Mouse (Mus musculus): ENCODE results near the gene Rhpn2. TPM values are rescaled to one million over a fixed set of nuclear protein-coding genes. Genes with fewer than 3 reads are reported as not detected.
"Not testable (repeated sequence)": the region's sequence is repeated elsewhere in the genome, so short reads cannot be mapped to it uniquely, and the experiment has no call there.

Rhpn2 gene
- 1 to 10 TPM; 1.2 to 1.3 TPM for total RNA-seq (2021)
- long read RNA-seq, experiment 1, partial matches to known transcripts: 0 of 4 reads
- long read RNA-seq, experiment 1, other reads (novel, unspliced or antisense): 0 of 4 reads
- long read RNA-seq, experiment 2, partial matches to known transcripts: 0 of 1 reads
- long read RNA-seq, experiment 2, other reads (novel, unspliced or antisense): 0 of 1 reads

- H3K4me3 ChIP-seq: peak within 1 kb of the TSS; percentile 91
- intact Hi-C loops (cut with DNase I): loop anchor here (1.0 to 2.0 kb wide), 2 partner anchors 16 to 61 kb away; partner anchors contain the start of gene Gpatch1
- peak; percentile 99 for DNase-seq
- peak; percentile 40; the same call in 1 of the 2 replicates for TF ChIP-seq CTCF (IDR thresholded peaks at IDR 0.05)
- H3K27ac ChIP-seq: peak within 1 kb of the TSS; percentile 81
Observed at GRCm38 (mm10) chr7:35333692-35334526, at the start of gene Rhpn2. Rhpn2 (plus strand) TSS chr7:35334170.

- intact Hi-C loops (cut with DNase I): no loop called here
- no peak overlapping the region for H3K4me3 ChIP-seq
- DNase-seq: no peak
- TF ChIP-seq CTCF (IDR thresholded peaks at IDR 0.05): no peak
- no peak overlapping the region for H3K27ac ChIP-seq
Observed at GRCm38 (mm10) chr7:35293464-35293863, 40.5 kb upstream of the Rhpn2 start.

GRCm38 (mm10) chr7:35295631-35296030, 38.3 kb upstream of the Rhpn2 start:
- intact Hi-C loops (cut with DNase I): no loop called here
- TF ChIP-seq CTCF (IDR thresholded peaks at IDR 0.05): no peak

GRCm38 (mm10) chr7:35297886-35298285, 36.1 kb upstream of the Rhpn2 start:
- no peak for DNase-seq
- TF ChIP-seq CTCF (IDR thresholded peaks at IDR 0.05): peak; percentile 33

More at GRCm38 (mm10) chr7:35295631-35296030, 38.3 kb upstream of the Rhpn2 start:
- DNase-seq: no peak
- Histone ChIP-seq H3K27ac (no peak overlapping the region), H3K4me3 (no peak overlapping the region)

GRCm38 (mm10) chr7:35299656-35300055, 34.3 kb upstream of the Rhpn2 start:
- DNase-seq: no peak
- intact Hi-C loops (cut with DNase I): no loop called here
- Histone ChIP-seq H3K4me3 (no peak overlapping the region), H3K27ac (no peak overlapping the region)
- TF ChIP-seq CTCF (IDR thresholded peaks at IDR 0.05): no peak

More at GRCm38 (mm10) chr7:35297886-35298285, 36.1 kb upstream of the Rhpn2 start:
- H3K4me3 ChIP-seq: no peak overlapping the region
- H3K27ac ChIP-seq: no peak overlapping the region
- intact Hi-C loops (cut with DNase I): no loop called here

- Histone ChIP-seq H3K27ac (no peak overlapping the region), H3K4me3 (no peak overlapping the region)
- no peak for TF ChIP-seq CTCF (IDR thresholded peaks at IDR 0.05)
- no peak for DNase-seq
- intact Hi-C loops (cut with DNase I): no loop called here
Observed at GRCm38 (mm10) chr7:35300792-35301191, 33.2 kb upstream of the Rhpn2 start.

GRCm38 (mm10) chr7:35311214-35311613, 22.8 kb upstream of the Rhpn2 start:
- intact Hi-C loops (cut with DNase I): no loop called here
- H3K4me3 ChIP-seq: no peak overlapping the region
- no peak for DNase-seq
- no peak for TF ChIP-seq CTCF (IDR thresholded peaks at IDR 0.05)
- H3K27ac ChIP-seq: no peak overlapping the region

- no peak overlapping the region for H3K27ac ChIP-seq
- TF ChIP-seq CTCF (IDR thresholded peaks at IDR 0.05): no peak
- DNase-seq: no peak
- no peak overlapping the region for H3K4me3 ChIP-seq
- intact Hi-C loops (cut with DNase I): no loop called here
Observed at GRCm38 (mm10) chr7:35314156-35314555, 19.8 kb upstream of the Rhpn2 start.

GRCm38 (mm10) chr7:35317729-35318609, 16.0 kb upstream of the Rhpn2 start, which contains the start of gene Gpatch1:
Gpatch1 (minus strand) TSS chr7:35318440.
- peak within 1 kb of the TSS; percentile 83 for H3K4me3 ChIP-seq
- DNase-seq: peak; percentile 93
- intact Hi-C loops (cut with DNase I): loop anchor here (1.0 to 5.0 kb wide), 2 partner anchors 15 to 79 kb away; partner anchors contain the start of genes Cep89 and Faap24
- H3K27ac ChIP-seq: peak within 1 kb of the TSS; percentile 88
- no peak for TF ChIP-seq CTCF (IDR thresholded peaks at IDR 0.05)

- not testable (repeated sequence) for H3K4me3 ChIP-seq, DNase-seq, H3K27ac ChIP-seq
- intact Hi-C loops (cut with DNase I): loop anchor here (5.0 kb wide), 1 partner anchor 78 kb away; the partner anchor contains the start of genes Cep89 and Faap24
Observed at GRCm38 (mm10) chr7:35319221-35319620, 14.7 kb upstream of the Rhpn2 start.

- Histone ChIP-seq H3K27ac (no peak overlapping the region), H3K4me3 (no peak overlapping the region)
- DNase-seq: no peak
- intact Hi-C loops (cut with DNase I): loop anchor here (5.0 kb wide), 1 partner anchor 78 kb away; the partner anchor contains the start of genes Cep89 and Faap24
- TF ChIP-seq CTCF (IDR thresholded peaks at IDR 0.05): no peak
Observed at GRCm38 (mm10) chr7:35319755-35320154, 14.2 kb upstream of the Rhpn2 start.

GRCm38 (mm10) chr7:35322161-35322560, 11.8 kb upstream of the Rhpn2 start:
- TF ChIP-seq CTCF (IDR thresholded peaks at IDR 0.05): no peak
- no peak for DNase-seq
- no peak overlapping the region for H3K27ac ChIP-seq
- no peak overlapping the region for H3K4me3 ChIP-seq
- intact Hi-C loops (cut with DNase I): no loop called here
